Mouse (Mus musculus): Measurements from ENCODE around the gene Nsun2. TPM values are rescaled to one million over a fixed set of nuclear protein-coding genes. Genes with fewer than 3 reads are reported as not detected.
A peak's percentile ranks its signal among the peaks of the same experiment; 100 is the strongest.

Gene Nsun2
- total and polyA plus RNA-seq, 2 experiments from 2014 or later: 37.6 to 62.1 TPM

DNA sequence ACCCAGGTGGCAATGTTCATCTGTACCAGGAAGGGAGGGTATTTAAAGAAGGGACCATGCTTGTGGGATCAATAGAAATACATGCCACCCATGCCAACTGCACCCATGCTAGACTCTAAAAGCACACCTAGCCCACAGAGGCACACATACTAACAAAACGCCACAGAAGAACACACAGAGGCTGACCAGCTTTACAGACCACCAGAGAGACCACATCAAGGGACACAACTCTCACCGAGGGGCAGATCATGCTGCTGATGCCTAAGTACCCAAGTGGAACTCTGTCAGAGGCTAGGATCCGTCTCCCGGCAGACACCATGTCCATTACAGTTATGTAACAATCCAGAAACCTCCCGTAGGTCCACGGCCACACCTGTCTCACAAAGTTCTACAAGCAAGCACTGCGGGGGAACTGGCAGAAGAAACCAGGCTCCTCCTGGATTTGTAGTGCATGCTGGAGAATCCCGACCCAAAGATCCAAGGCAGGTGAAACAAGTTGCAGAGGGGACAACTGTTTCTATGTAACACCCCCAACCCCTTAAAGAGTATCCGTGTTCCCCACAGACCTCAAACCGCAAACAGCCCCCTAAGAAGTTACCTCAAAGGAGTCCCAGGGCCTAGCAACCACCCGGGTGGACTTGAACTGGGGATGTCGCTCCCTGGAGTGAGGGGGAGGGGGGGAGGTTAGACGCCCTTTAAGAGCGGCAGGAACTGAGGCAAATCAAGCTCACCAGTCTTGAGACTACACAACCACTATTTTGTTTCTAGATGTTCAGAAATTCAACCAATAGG is 1.2 kb upstream of the Nsun2 start:
- no peak overlapping the region for H3K27ac ChIP-seq
- H3K9me3 ChIP-seq (ENCODE audit: low read length): no peaks in the 10 kb centered on the region
- H3K4me2 ChIP-seq (ENCODE audit: low read depth, low read length): peak overlapping the region; percentile 96
- peak overlapping the region; percentile 82 for H3K9ac ChIP-seq (replicated peaks; ENCODE audit: low read length)
- no peaks in the 10 kb centered on the region for H3K27me3 ChIP-seq (ENCODE audit: insufficient read depth, low read length)
- peak overlapping the region; percentile 76 for H3K4me3 ChIP-seq (ENCODE audit: low read length)
- H3K36me3 ChIP-seq (ENCODE audit: insufficient read depth, low read length): no peaks in the 10 kb centered on the region
- DNase-seq (ENCODE audit: low spot score) (no peak), ATAC-seq (no peak)
- WGBS: 10% methylated on average over 14 of the region's 14 CpGs
- peaks cover 36% of the 10 kb centered on the region for H3K4me1 ChIP-seq (ENCODE audit: insufficient read depth, low read length)
- TF ChIP-seq CTCF (IDR thresholded peaks at IDR 0.05; ENCODE audit: low read depth): no peak

DNA sequence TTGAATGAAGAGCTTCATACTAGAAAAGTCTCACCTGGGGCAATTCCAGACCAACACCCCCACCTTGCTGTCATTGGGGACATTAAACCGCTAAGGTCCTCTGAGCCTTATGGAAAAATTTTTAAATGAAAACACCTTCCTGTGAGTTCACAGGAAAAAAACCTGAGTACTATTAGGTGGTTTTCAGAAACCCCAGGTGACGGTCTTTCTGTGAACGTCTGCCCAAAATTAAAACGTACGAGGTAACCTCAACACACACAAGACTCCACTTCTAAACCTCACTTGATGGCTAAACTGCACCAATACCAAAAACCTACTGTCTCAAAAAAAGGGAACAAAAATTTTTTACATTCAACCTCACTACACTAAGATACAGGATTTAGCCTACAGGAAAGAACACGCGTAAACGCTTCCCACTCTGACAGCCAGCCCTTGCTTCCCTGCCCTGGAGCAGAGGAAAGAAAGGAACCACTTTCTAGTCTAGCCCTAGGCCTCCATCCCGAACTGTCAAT is 597 bp upstream of the Nsun2 start:
- peak overlapping the region; percentile 96 for H3K4me2 ChIP-seq (ENCODE audit: low read depth, low read length)
- no peak for DNase-seq (ENCODE audit: low spot score)
- no peaks in the 10 kb centered on the region for H3K36me3 ChIP-seq (ENCODE audit: insufficient read depth, low read length)
- H3K27ac ChIP-seq: peak overlapping the region; percentile 94; the same call in 1 of the 2 replicates
- 2% methylated on average over 9 of the region's 9 CpGs for WGBS
- H3K4me3 ChIP-seq (ENCODE audit: low read length): peak overlapping the region; percentile 76
- H3K9ac ChIP-seq (replicated peaks; ENCODE audit: low read length): peak overlapping the region; percentile 82
- H3K27me3 ChIP-seq (ENCODE audit: insufficient read depth, low read length): no peaks in the 10 kb centered on the region
- no peaks in the 10 kb centered on the region for H3K9me3 ChIP-seq (ENCODE audit: low read length)
- no peak for TF ChIP-seq CTCF (IDR thresholded peaks at IDR 0.05; ENCODE audit: low read depth)
- H3K4me1 ChIP-seq (ENCODE audit: insufficient read depth, low read length): peaks cover 34% of the 10 kb centered on the region
- no peak for ATAC-seq

DNA sequence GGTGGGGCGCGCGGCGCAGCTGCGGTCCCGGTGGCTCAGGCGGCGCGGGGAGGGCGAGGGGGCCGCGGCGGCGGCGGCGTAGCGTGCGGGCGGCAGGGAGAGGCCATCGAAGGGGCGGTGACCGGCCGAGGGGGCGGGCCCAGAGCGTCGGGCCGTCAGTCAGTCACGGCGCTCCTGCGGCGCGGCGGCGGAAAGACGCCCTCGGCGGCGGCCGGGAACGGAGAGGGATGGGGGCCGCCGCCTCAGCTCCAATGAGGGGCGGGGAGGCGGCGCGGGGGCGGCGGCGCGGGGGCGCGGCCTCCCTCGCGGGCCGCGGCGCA is 748 bp downstream of the Nsun2 start, which contains the start of gene Tent4a:
TSS of gene Tent4a (minus strand) at position 284 of the 320 bp plus-strand sequence.
- no peaks in the 10 kb centered on the region for H3K36me3 ChIP-seq (ENCODE audit: insufficient read depth, low read length)
- peak within 1 kb of the TSS; percentile 82 for H3K9ac ChIP-seq (replicated peaks; ENCODE audit: low read length)
- H3K4me2 ChIP-seq (ENCODE audit: low read depth, low read length): peak within 1 kb of the TSS; percentile 96
- peaks cover 29% of the 10 kb centered on the region for H3K4me1 ChIP-seq (ENCODE audit: insufficient read depth, low read length)
- H3K9me3 ChIP-seq (ENCODE audit: low read length): no peaks in the 10 kb centered on the region
- ATAC-seq: peak; percentile 87
- peak within 1 kb of the TSS; percentile 76 for H3K4me3 ChIP-seq (ENCODE audit: low read length)
- TF ChIP-seq CTCF (IDR thresholded peaks at IDR 0.05; ENCODE audit: low read depth): no peak
- no peak for DNase-seq (ENCODE audit: low spot score)
- H3K27me3 ChIP-seq (ENCODE audit: insufficient read depth, low read length): no peaks in the 10 kb centered on the region
- H3K27ac ChIP-seq: peak within 1 kb of the TSS; percentile 94
- 0% methylated on average over 16 of the region's 57 CpGs for WGBS

DNA sequence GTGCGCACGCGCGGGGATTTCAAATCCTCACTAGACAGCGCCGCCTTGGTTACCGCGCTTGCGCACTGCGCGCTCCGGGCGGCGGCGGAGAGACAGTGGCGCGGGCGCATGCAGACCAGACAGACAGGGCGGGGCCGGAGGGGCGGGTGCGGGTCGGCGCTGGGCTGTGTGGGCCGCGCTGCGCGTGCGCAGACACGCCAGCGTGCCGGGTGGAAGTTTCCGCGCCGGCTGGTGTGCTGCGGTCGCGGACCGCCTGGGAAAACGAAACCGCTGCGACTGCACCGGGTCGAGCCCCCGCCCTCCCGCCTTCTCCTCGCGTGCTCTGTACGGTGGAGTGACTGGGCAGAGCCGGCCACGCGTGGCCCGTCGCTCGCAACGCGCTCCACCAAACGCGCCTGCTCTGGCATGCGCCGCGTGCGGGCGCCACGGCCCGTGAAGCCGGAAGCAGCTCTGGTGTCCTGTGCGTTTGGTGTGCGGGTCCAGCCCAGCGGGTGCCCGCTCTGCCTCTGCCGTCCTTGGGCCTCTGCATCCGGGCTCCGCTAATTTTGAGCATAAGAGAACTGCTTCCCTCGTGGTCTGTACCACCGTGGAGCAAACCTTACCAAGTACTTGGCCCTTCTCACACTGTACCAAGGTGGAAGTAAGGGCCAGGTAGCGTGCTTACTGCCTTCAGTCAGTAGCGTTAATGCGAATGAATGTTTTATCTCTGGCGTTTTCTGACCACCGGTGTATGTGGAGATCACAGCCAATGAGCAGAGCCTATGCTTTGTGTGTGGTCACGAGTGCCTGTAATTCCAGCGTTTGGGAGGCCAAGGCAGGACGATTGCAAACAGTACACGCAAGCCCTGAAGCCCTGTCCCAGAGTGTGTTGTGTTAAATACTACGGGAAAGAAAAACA is 1.4 kb downstream of the Nsun2 start:
- H3K27ac ChIP-seq: peak overlapping the region; percentile 94
- 0 out of 2 replicates have a peak, but pooled peaks have one; percentile 1 for TF ChIP-seq CTCF (IDR thresholded peaks at IDR 0.05; ENCODE audit: low read depth)
- peak overlapping the region; percentile 96 for H3K4me2 ChIP-seq (ENCODE audit: low read depth, low read length)
- H3K27me3 ChIP-seq (ENCODE audit: insufficient read depth, low read length): no peaks in the 10 kb centered on the region
- H3K36me3 ChIP-seq (ENCODE audit: insufficient read depth, low read length): no peaks in the 10 kb centered on the region
- peaks cover 29% of the 10 kb centered on the region for H3K4me1 ChIP-seq (ENCODE audit: insufficient read depth, low read length)
- H3K4me3 ChIP-seq (ENCODE audit: low read length): peak overlapping the region; percentile 76
- ATAC-seq (peak; percentile 95), DNase-seq (ENCODE audit: low spot score) (peak; percentile 99)
- under 1% methylated on average over 79 of the region's 86 CpGs for WGBS
- H3K9me3 ChIP-seq (ENCODE audit: low read length): no peaks in the 10 kb centered on the region
- H3K9ac ChIP-seq (replicated peaks; ENCODE audit: low read length): peak overlapping the region; percentile 82

DNA sequence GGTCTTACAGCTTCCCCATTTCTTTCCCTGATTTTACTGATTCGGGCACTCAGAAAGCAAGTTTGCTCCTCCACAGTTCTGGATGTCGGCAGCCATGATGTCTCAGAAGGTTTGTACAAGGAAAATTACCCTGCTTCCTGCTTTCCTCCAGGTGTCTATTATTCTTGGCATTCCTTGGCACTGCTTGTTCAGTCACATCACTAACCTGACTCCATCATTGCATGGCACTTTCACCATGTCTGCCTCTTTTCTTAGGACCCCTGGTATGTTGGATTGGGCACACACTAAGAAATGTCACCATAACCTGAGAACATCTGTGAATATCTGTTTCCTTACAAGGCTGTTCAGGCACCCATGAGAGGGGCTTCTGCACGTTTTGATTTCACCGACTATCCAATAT is 2.5 kb downstream of the Nsun2 start:
- WGBS: 77% methylated on average over 4 of the region's 4 CpGs
- DNase-seq (ENCODE audit: low spot score): no peak
- H3K36me3 ChIP-seq (ENCODE audit: insufficient read depth, low read length): no peaks in the 10 kb centered on the region
- no peak for ATAC-seq
- peaks cover 19% of the 10 kb centered on the region for H3K4me1 ChIP-seq (ENCODE audit: insufficient read depth, low read length)
- peak overlapping the region; percentile 95; the same call in 1 of the 2 replicates for H3K4me2 ChIP-seq (ENCODE audit: low read depth, low read length)
- H3K27me3 ChIP-seq (ENCODE audit: insufficient read depth, low read length): no peaks in the 10 kb centered on the region
- H3K4me3 ChIP-seq (ENCODE audit: low read length): no peak overlapping the region
- TF ChIP-seq CTCF (IDR thresholded peaks at IDR 0.05; ENCODE audit: low read depth): no peak
- H3K9ac ChIP-seq (replicated peaks; ENCODE audit: low read length): no peak overlapping the region
- H3K27ac ChIP-seq: no peak overlapping the region
- H3K9me3 ChIP-seq (ENCODE audit: low read length): no peaks in the 10 kb centered on the region

DNA sequence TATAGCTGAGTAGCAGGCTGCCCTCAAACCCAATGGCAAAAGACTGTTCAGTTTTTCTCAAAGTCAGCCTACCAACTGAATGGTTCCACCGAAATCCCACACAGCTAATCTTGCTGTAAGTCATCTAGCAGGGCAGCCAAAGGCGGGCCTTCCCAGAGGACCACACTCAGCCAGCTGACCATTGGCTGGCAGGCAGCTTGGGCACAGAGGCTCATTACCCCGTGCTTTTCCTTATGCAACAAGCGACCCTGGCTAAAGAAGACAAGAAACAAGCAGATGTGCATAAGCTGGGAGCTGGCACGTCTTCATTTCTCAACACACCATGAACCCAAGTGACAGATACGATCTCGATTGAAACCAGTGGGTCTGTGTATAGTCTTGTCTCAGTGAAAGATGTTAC is 3.8 kb downstream of the Nsun2 start:
- Histone ChIP-seq H3K27me3 (ENCODE audit: insufficient read depth, low read length) (no peaks in the 10 kb centered on the region), H3K4me2 (ENCODE audit: low read depth, low read length) (no peak overlapping the region), H3K9me3 (ENCODE audit: low read length) (no peaks in the 10 kb centered on the region), H3K4me1 (ENCODE audit: insufficient read depth, low read length) (0 out of 2 replicates have a peak, but pooled peaks cover 6% of the 10 kb centered on the region), H3K4me3 (ENCODE audit: low read length) (no peak overlapping the region), H3K9ac (replicated peaks; ENCODE audit: low read length) (no peak overlapping the region), H3K36me3 (ENCODE audit: insufficient read depth, low read length) (no peaks in the 10 kb centered on the region), H3K27ac (no peak overlapping the region)
- no peak for ATAC-seq
- 52% methylated on average over 7 of the region's 7 CpGs for WGBS
- TF ChIP-seq CTCF (IDR thresholded peaks at IDR 0.05; ENCODE audit: low read depth): no peak
- DNase-seq (ENCODE audit: low spot score): no peak

Measured in hindbrain, postnatal 0 days (tissue).